Mouse (Mus musculus) neural tube, embryonic 15.5 days (tissue): ENCODE measurements around the gene Aqp11. TPM values are rescaled to one million over a fixed set of nuclear protein-coding genes. Genes with fewer than 3 reads are reported as not detected.

Experiments
- ATAC-seq: fragments of 200-750 bp; cut with Nextera tagmentation; 2 replicates; pipeline ENCODE4 v1.8.0; 2017; ENCODE audit warnings: mild to moderate bottlenecking, moderate TSS enrichment, moderate library complexity; ENCODE audit not compliant: low FRiP score
- H3K27ac ChIP-seq: fragments of 300-500 bp; sonication (generic); replicated peaks from 2 replicates; pipeline ENCODE4 v1.5.1; 2015; ENCODE audit warnings: mild to moderate bottlenecking, inconsistent platforms
- H3K27me3 ChIP-seq: fragments of 300-500 bp; sonication (generic); replicated peaks from 2 replicates; pipeline ENCODE4 v1.6.1; 2015; ENCODE audit warnings: inconsistent platforms
- H3K36me3 ChIP-seq: fragments of 300-500 bp; sonication (generic); 2 replicates; pipeline ENCODE4 v1.6.1; 2015; ENCODE audit warnings: inconsistent platforms
- H3K4me1 ChIP-seq: fragments of 300-500 bp; sonication (generic); 2 replicates; pipeline ENCODE4 v1.6.1; 2015; ENCODE audit warnings: inconsistent platforms
- H3K4me2 ChIP-seq: fragments of 300-500 bp; sonication (generic); 2 replicates; pipeline ENCODE4 v1.6.1; 2015; ENCODE audit warnings: inconsistent platforms, mild to moderate bottlenecking, moderate library complexity
- H3K4me3 ChIP-seq: fragments of 300-500 bp; sonication (generic); replicated peaks from 2 replicates; pipeline ENCODE4 v1.5.1; 2015; ENCODE audit warnings: mild to moderate bottlenecking, inconsistent platforms
- H3K9ac ChIP-seq: fragments of 300-500 bp; sonication (generic); replicated peaks from 2 replicates; pipeline ENCODE4 v1.6.1; 2015; ENCODE audit warnings: mild to moderate bottlenecking, inconsistent platforms
- H3K9me3 ChIP-seq: fragments of 300-500 bp; sonication (generic); replicated peaks from 2 replicates; pipeline ENCODE4 v1.6.1; 2016; ENCODE audit warnings: inconsistent platforms
- WGBS: fragments of 180-500 bp; shearing (Covaris S2); methylation state at CpG from one replicate; pipeline ENCODE4 v1.1.7; 2015; ENCODE audit warnings: mixed read lengths; 5-methylcytosine and 5-hydroxymethylcytosine counted together
- polyA plus RNA-seq: library from polyadenylated mRNA; unstranded; fragments of >200 nt; fragmentation: Nextera tagmentation; extraction: Ambion mirVana; gene quantifications from 2 replicates; pipeline ENCODE4 v1.2.1, GENCODE M21; 2015

Gene Aqp11
- polyA plus RNA-seq, 1 experiment from 2014 or later, result 22.6 TPM

DNA sequence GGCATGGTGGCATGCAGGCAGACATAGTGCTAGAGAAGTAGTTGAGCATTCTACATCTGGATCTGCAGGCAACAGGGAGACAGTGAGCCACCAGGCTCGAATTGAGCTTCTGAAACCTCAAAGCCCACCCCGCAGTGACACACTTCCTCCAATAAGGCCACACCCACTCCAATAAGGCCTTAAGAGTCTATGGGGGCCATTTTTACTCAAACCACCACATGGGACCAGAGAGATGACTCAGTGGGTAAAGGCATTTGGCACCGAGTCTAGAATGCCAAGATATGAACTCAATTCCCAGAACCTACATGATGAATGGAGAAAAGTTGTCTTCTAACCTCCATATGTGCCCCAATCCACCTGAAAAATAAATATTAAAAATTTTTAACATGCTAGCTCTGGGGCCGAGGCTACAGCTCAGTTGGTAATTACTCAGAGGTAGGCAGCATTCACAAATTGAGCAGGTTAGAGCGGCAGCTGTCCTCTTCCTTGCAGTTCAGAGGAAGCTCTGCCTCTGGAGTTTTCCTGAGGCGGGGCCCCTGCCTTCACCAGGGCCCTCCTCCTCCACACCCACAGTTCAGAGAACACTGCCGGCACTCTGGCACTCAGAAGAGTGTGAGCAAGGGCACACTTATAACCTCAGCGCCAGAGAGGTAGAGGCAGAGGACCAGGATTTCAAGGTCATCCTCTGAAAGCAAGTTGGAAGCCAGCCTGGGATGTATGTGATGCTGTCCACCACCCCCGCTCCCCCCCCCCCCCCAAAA, 28.5 kb upstream of the Aqp11 start:
- no peak overlapping the region for H3K4me2 ChIP-seq
- 80% methylated on average over 9 of the region's 9 CpGs for WGBS
- ATAC-seq, result no peak
- no peaks in the 10 kb centered on the region for H3K27me3 ChIP-seq
- H3K4me1 ChIP-seq, result no peaks in the 10 kb centered on the region
- no peaks in the 10 kb centered on the region for H3K36me3 ChIP-seq
- H3K27ac ChIP-seq, result no peak overlapping the region
- no peak overlapping the region for H3K4me3 ChIP-seq
- no peak overlapping the region for H3K9ac ChIP-seq
- no peaks in the 10 kb centered on the region for H3K9me3 ChIP-seq

- no peak overlapping the region for H3K27ac ChIP-seq
- H3K9ac ChIP-seq, result no peak overlapping the region
- H3K27me3 ChIP-seq, result no peaks in the 10 kb centered on the region
- 83% methylated on average over 5 of the region's 5 CpGs for WGBS
- no peaks in the 10 kb centered on the region for H3K36me3 ChIP-seq
- no peak overlapping the region for H3K4me2 ChIP-seq
- no peak overlapping the region for H3K4me3 ChIP-seq
- ATAC-seq, result no peak
- H3K4me1 ChIP-seq, result no peaks in the 10 kb centered on the region
- no peaks in the 10 kb centered on the region for H3K9me3 ChIP-seq
These were observed 27.9 kb upstream of the Aqp11 start for GRCm38 (mm10) chr7:97765963-97766347.

GRCm38 (mm10) chr7:97765181-97765962, 27.3 kb upstream of the Aqp11 start:
- Histone ChIP-seq H3K9me3 (no peaks in the 10 kb centered on the region), H3K9ac (no peak overlapping the region), H3K27ac (no peak overlapping the region), H3K36me3 (no peaks in the 10 kb centered on the region), H3K27me3 (no peaks in the 10 kb centered on the region), H3K4me1 (no peaks in the 10 kb centered on the region), H3K4me3 (no peak overlapping the region), H3K4me2 (no peak overlapping the region)
- WGBS, result 91% methylated on average over 21 of the region's 21 CpGs
- no peak for ATAC-seq

DNA sequence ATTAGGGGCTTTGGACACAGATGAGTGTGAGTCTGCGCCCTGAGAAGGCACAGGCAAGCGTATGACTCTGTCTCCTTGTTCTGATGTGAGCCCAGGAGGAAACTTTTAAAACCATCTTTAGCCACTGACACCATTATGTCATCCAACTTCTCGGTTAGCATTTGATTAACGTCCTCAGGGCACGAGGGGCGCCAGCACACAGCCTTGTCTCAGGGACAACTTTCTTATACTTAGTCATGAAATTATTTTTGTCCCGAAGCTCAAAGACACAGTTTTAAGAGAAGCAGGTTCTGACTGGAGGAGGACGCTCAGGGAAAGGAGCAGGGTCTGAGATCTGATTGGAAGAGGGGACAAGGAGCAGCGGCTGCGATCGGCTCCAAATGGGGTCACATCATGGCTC, 26.5 kb upstream of the Aqp11 start:
- no peaks in the 10 kb centered on the region for H3K36me3 ChIP-seq
- H3K4me2 ChIP-seq, result no peak overlapping the region
- no peaks in the 10 kb centered on the region for H3K4me1 ChIP-seq
- no peaks in the 10 kb centered on the region for H3K27me3 ChIP-seq
- no peak for ATAC-seq
- 90% methylated on average over 11 of the region's 11 CpGs for WGBS
- H3K9ac ChIP-seq, result no peak overlapping the region
- no peak overlapping the region for H3K4me3 ChIP-seq
- no peak overlapping the region for H3K27ac ChIP-seq
- H3K9me3 ChIP-seq, result no peaks in the 10 kb centered on the region

GRCm38 (mm10) chr7:97756967-97757881, 19.1 kb upstream of the Aqp11 start:
- no peaks in the 10 kb centered on the region for H3K36me3 ChIP-seq
- no peaks in the 10 kb centered on the region for H3K27me3 ChIP-seq
- peak; percentile 93 for ATAC-seq
- 22% methylated on average over 18 of the region's 18 CpGs for WGBS
- H3K27ac ChIP-seq, result peak overlapping the region; percentile 49
- H3K9me3 ChIP-seq, result no peaks in the 10 kb centered on the region
- peak overlapping the region; percentile 51 for H3K4me2 ChIP-seq
- peaks cover 12% of the 10 kb centered on the region for H3K4me1 ChIP-seq
- peak overlapping the region; percentile 18; the same call in 1 of the 2 replicates for H3K9ac ChIP-seq
- peak overlapping the region; percentile 16; the same call in 1 of the 2 replicates for H3K4me3 ChIP-seq

- H3K27me3 ChIP-seq, result no peaks in the 10 kb centered on the region
- no peak for ATAC-seq
- H3K4me1 ChIP-seq, result peaks cover 6% of the 10 kb centered on the region
- no peak overlapping the region for H3K4me3 ChIP-seq
- H3K9me3 ChIP-seq, result no peaks in the 10 kb centered on the region
- H3K36me3 ChIP-seq, result no peaks in the 10 kb centered on the region
- 0 out of 2 replicates have a peak overlapping the region, but pooled peaks have one; percentile 18 for H3K27ac ChIP-seq
- H3K4me2 ChIP-seq, result peak overlapping the region; percentile 32
- 30% methylated on average over 19 of the region's 19 CpGs for WGBS
- H3K9ac ChIP-seq, result no peak overlapping the region
These were observed 11.4 kb upstream of the Aqp11 start for GRCm38 (mm10) chr7:97749207-97750190.

GRCm38 (mm10) chr7:97748527-97749206, 10.6 kb upstream of the Aqp11 start:
- Histone ChIP-seq H3K9me3 (no peaks in the 10 kb centered on the region), H3K9ac (no peak overlapping the region), H3K27ac (0 out of 2 replicates have a peak overlapping the region, but pooled peaks have one; percentile 18), H3K4me2 (peak overlapping the region; percentile 33), H3K36me3 (no peaks in the 10 kb centered on the region), H3K4me1 (peaks cover 6% of the 10 kb centered on the region), H3K27me3 (no peaks in the 10 kb centered on the region), H3K4me3 (no peak overlapping the region)
- ATAC-seq, result no peak
- WGBS, result 69% methylated on average over 10 of the region's 10 CpGs

DNA sequence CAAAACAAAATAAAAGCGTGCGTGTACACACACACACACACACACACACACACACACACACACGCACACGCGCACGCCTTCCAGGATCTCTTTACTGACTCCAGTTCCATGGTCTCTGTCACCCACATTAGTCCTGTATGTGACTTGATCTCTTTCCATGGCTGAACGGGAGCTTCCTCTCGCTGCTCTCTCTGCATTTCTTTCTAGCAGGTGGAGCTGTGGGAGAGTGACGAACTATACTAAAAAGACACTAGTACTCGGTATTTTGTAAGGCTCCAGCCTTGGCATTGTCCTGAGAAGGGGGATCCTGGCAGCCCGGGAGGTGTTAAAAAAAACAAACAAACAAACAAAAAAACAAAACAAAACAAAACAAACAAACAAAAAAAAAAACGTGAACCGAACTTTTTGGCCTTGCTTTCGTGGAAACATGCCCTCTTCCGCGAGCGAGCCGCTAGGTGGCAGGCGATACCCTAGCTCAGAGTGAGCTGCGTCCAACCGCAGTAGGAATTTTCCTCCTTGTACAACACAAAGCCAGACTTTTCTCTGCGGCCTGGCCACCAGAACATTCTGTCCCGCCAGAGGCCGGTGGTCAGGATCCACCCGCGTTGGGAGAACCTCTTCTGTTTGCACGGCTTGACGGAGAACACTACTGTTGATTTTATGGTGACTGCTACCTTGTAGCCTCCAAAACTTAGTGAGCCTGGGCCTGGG, 9.9 kb upstream of the Aqp11 start:
- WGBS, result 27% methylated on average over 28 of the region's 28 CpGs
- ATAC-seq, result peak; percentile 77
- peaks cover 6% of the 10 kb centered on the region for H3K4me1 ChIP-seq
- H3K9me3 ChIP-seq, result no peaks in the 10 kb centered on the region
- no peaks in the 10 kb centered on the region for H3K36me3 ChIP-seq
- no peaks in the 10 kb centered on the region for H3K27me3 ChIP-seq
- H3K27ac ChIP-seq, result no peak overlapping the region
- no peak overlapping the region for H3K4me3 ChIP-seq
- no peak overlapping the region for H3K9ac ChIP-seq
- H3K4me2 ChIP-seq, result peak overlapping the region; percentile 33

DNA sequence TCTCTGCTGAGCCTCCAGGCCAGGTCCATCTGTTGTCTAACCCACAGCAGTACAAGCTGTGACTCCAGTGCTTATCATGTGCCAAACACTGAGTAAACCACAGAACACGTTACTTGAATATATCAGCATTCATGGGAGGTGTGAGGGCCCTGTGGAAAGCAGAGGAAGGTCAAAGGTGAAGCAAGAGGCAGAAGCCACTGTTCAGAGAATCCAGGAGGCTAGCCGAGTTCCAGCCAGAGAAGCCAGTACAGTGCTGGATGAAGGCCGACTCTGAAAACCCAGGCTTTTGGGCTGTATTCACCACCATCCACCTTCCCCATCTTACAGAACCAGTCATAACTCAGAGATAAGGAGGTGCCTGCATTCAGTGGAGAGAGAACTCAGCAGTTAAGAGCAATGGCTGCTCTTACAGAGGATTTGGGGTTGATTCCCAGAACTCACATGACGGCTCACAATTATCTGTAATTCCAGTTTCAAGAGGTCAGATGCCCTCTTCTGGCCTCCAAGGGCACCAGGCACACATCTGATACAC, 9.2 kb upstream of the Aqp11 start:
- 81% methylated on average over 4 of the region's 4 CpGs for WGBS
- Histone ChIP-seq H3K27me3 (no peaks in the 10 kb centered on the region), H3K27ac (no peak overlapping the region), H3K4me1 (peaks cover 6% of the 10 kb centered on the region), H3K9ac (no peak overlapping the region), H3K4me3 (no peak overlapping the region), H3K4me2 (no peak overlapping the region), H3K36me3 (no peaks in the 10 kb centered on the region), H3K9me3 (no peaks in the 10 kb centered on the region)
- ATAC-seq, result no peak
